Mouse (Mus musculus) midbrain, embryonic 16.5 days (tissue): ENCODE data around the gene Plb1. TPM values are rescaled to one million over a fixed set of nuclear protein-coding genes. Genes with fewer than 3 reads are reported as not detected.
A peak's percentile ranks its signal among the peaks of the same experiment; 100 is the strongest.

Source experiments
- ATAC-seq: fragments of 200-750 bp; cut with Nextera tagmentation; 2 replicates; pipeline ENCODE4 v1.8.0; 2017; ENCODE audit warnings: moderate TSS enrichment
- H3K27ac ChIP-seq: fragments of 300-500 bp; sonication (generic); 2 replicates; pipeline ENCODE4 v1.5.1; 2014; ENCODE audit warnings: mild to moderate bottlenecking, low read length, mixed read lengths
- H3K27me3 ChIP-seq: fragments of 300-500 bp; sonication (generic); 2 replicates; pipeline ENCODE4 v1.6.1; 2014; ENCODE audit warnings: low read depth, low read length, mixed read lengths; ENCODE audit not compliant: control insufficient read depth, insufficient read depth
- H3K36me3 ChIP-seq: fragments of 300-500 bp; sonication (generic); 2 replicates; pipeline ENCODE4 v1.6.1; 2014; ENCODE audit warnings: mild to moderate bottlenecking, low read length, moderate library complexity, mixed read lengths; ENCODE audit not compliant: control insufficient read depth, insufficient read depth
- H3K4me1 ChIP-seq: fragments of 300-500 bp; sonication (generic); 2 replicates; pipeline ENCODE4 v1.6.1; 2014; ENCODE audit warnings: mild to moderate bottlenecking, low read length, mixed read lengths; ENCODE audit not compliant: control insufficient read depth, insufficient read depth
- H3K4me2 ChIP-seq: fragments of 300-500 bp; sonication (generic); 2 replicates; pipeline ENCODE4 v1.6.1; 2014; ENCODE audit warnings: mild to moderate bottlenecking, low read length, mixed read lengths
- H3K4me3 ChIP-seq: fragments of 300-500 bp; sonication (generic); 2 replicates; pipeline ENCODE4 v1.5.1; 2014; ENCODE audit warnings: low read depth, mild to moderate bottlenecking, low read length, moderate library complexity, mixed read lengths
- H3K9ac ChIP-seq: fragments of 300-500 bp; sonication (generic); 2 replicates; pipeline ENCODE4 v1.6.1; 2014; ENCODE audit warnings: low read depth, low read length, mixed read lengths
- H3K9me3 ChIP-seq: fragments of 300-500 bp; sonication (generic); replicated peaks from 2 replicates; pipeline ENCODE4 v1.6.1; 2014; ENCODE audit warnings: mild to moderate bottlenecking, low read length, mixed read lengths; ENCODE audit not compliant: control insufficient read depth, poor library complexity, severe bottlenecking
- WGBS: fragments of 180-500 bp; shearing (Covaris S2); extraction: QIAGEN DNeasy Blood & Tissue Kit; methylation state at CpG from one replicate; pipeline ENCODE4 v1.1.7; 2014; 5-methylcytosine and 5-hydroxymethylcytosine counted together
- polyA plus RNA-seq: library from polyadenylated mRNA; unstranded; fragments of >200 nt; fragmentation: Nextera tagmentation; extraction: Ambion mirVana; gene quantifications from 2 replicates; pipeline ENCODE4 v1.2.1, GENCODE M21; 2015

The Plb1 gene
- polyA plus RNA-seq, 1 experiment from 2014 or later = 0.04 TPM

DNA sequence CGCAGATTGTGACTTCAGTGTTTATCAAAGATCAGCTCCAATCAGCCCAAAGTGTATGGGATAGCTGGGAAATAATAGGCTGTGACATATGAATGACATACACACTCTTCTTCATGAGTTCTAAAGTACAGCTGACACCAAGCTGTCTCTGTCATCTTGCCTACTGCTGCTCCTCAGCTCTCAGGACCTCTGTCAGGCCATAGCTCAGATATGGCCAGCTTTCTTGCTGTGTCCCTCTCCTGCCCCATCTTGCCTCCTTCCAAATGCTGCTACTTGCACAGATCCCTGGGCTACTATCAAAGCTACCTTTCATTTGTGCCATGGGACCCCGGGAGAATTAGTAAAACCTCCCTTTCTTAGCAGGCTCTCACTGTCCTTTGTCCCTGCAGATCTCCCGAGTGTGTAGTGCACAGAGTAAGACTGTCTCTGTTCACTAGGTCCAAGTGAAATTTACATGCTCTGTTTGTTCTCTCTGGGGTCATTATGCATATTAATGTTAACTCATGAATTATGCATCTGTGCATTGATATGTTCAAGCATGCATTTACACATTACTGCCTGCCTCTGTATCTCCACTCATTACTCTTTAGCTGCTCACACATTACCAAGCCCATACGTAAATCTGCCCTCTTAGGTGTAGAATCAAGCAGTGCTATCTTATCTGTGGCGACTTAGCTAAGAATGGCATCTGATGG is 45.6 kb downstream of the Plb1 start:
- H3K4me1 ChIP-seq = peaks cover 8% of the 10 kb centered on the region; the same call in 1 of the 2 replicates
- 0 out of 2 replicates have a peak overlapping the region, but pooled peaks have one; percentile 6 for H3K27ac ChIP-seq
- H3K36me3 ChIP-seq = no peaks in the 10 kb centered on the region
- H3K9me3 ChIP-seq = no peaks in the 10 kb centered on the region
- no peak overlapping the region for H3K9ac ChIP-seq
- no peak overlapping the region for H3K4me2 ChIP-seq
- no peak overlapping the region for H3K4me3 ChIP-seq
- 34% methylated on average over 5 of the region's 5 CpGs for whole genome bisulfite sequencing
- H3K27me3 ChIP-seq = no peaks in the 10 kb centered on the region
- peak; percentile 79 for ATAC-seq

DNA sequence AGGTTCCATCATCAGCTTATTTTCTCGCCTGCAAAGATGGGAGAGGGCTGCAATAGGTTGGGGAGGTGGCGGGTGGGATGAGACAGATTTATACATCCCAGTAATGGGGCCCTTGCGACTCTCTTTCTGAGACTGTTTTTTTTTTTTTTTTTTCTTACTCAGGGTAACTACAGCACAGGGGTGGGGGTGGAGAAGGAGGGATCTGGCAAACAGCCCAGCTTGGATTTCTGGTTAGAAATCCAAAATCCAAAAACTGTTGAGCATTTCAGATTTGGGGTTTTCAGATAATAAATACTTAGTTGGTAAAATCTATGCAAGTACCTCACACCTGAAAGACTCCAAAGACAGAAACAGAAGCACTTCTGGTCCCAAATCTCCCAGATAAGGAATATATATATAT is 47.6 kb downstream of the Plb1 start:
- H3K9me3 ChIP-seq = no peaks in the 10 kb centered on the region
- H3K27ac ChIP-seq = no peak overlapping the region; the same call in 1 of the 2 replicates
- H3K4me2 ChIP-seq = no peak overlapping the region
- H3K36me3 ChIP-seq = no peaks in the 10 kb centered on the region
- 64% methylated on average over 3 of the region's 3 CpGs for WGBS
- no peaks in the 10 kb centered on the region for H3K27me3 ChIP-seq
- H3K9ac ChIP-seq = no peak overlapping the region
- ATAC-seq = no peak
- no peak overlapping the region for H3K4me3 ChIP-seq
- H3K4me1 ChIP-seq = peaks cover 8% of the 10 kb centered on the region; the same call in 1 of the 2 replicates

GRCm38 (mm10) chr5:32282345-32282744 is 49.8 kb downstream of the Plb1 start:
- Histone ChIP-seq H3K27me3 (no peaks in the 10 kb centered on the region), H3K27ac (no peak overlapping the region), H3K36me3 (no peaks in the 10 kb centered on the region), H3K4me2 (no peak overlapping the region), H3K9ac (no peak overlapping the region), H3K4me3 (no peak overlapping the region), H3K9me3 (no peaks in the 10 kb centered on the region), H3K4me1 (peaks cover 8% of the 10 kb centered on the region; the same call in 1 of the 2 replicates)
- 62% methylated on average over 4 of the region's 4 CpGs for WGBS
- ATAC-seq = no peak

- Histone ChIP-seq H3K9ac (no peak overlapping the region), H3K27ac (no peak overlapping the region), H3K36me3 (no peaks in the 10 kb centered on the region), H3K27me3 (no peaks in the 10 kb centered on the region), H3K4me3 (no peak overlapping the region), H3K4me1 (peaks cover 3% of the 10 kb centered on the region; the same call in 1 of the 2 replicates), H3K9me3 (no peaks in the 10 kb centered on the region), H3K4me2 (no peak overlapping the region)
- no peak for ATAC-seq
- 89% methylated on average over 2 of the region's 2 CpGs for WGBS
Measured at GRCm38 (mm10) chr5:32283457-32283856, 50.9 kb downstream of the Plb1 start.

DNA sequence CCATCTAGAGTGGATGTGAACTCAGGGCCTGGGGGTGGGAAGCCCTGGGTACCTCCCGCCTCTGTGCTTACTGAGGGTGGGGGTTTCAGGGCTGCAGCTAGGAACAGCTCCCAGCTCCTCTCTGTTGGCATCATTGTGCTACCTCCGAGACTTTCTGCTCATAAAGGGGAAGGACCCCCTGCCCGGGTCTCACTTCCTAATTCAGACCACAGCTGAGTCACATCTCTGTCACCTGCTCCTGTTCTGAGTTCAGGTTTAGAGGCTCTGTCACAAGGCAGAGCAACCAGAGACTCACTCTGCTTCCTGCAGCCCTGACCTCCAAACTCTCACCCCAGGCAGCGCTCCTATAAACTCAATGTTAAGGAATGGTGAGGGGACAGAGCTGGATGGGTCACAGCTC is 53.8 kb downstream of the Plb1 start:
- Histone ChIP-seq H3K36me3 (no peaks in the 10 kb centered on the region), H3K27me3 (no peaks in the 10 kb centered on the region), H3K9ac (no peak overlapping the region), H3K4me3 (no peak overlapping the region), H3K4me1 (no peaks in the 10 kb centered on the region), H3K4me2 (no peak overlapping the region), H3K27ac (no peak overlapping the region), H3K9me3 (no peaks in the 10 kb centered on the region)
- no peak for ATAC-seq
- 80% methylated on average over 4 of the region's 4 CpGs for WGBS

- Histone ChIP-seq H3K4me2 (no peak overlapping the region), H3K9me3 (no peaks in the 10 kb centered on the region), H3K4me3 (no peak overlapping the region), H3K27me3 (no peaks in the 10 kb centered on the region), H3K27ac (no peak overlapping the region), H3K9ac (no peak overlapping the region), H3K36me3 (no peaks in the 10 kb centered on the region), H3K4me1 (no peaks in the 10 kb centered on the region)
- ATAC-seq = no peak
Measured at GRCm38 (mm10) chr5:32288021-32288420, 55.5 kb downstream of the Plb1 start.

- 77% methylated on average over 2 of the region's 2 CpGs for WGBS
- ATAC-seq = no peak
- no peak overlapping the region for H3K9ac ChIP-seq
- H3K4me2 ChIP-seq = no peak overlapping the region
- H3K27me3 ChIP-seq = no peaks in the 10 kb centered on the region
- H3K27ac ChIP-seq = no peak overlapping the region
- H3K4me3 ChIP-seq = no peak overlapping the region
- H3K9me3 ChIP-seq = no peaks in the 10 kb centered on the region
- no peaks in the 10 kb centered on the region for H3K4me1 ChIP-seq
- no peaks in the 10 kb centered on the region for H3K36me3 ChIP-seq
Measured at GRCm38 (mm10) chr5:32291316-32291715, 58.8 kb downstream of the Plb1 start.

DNA sequence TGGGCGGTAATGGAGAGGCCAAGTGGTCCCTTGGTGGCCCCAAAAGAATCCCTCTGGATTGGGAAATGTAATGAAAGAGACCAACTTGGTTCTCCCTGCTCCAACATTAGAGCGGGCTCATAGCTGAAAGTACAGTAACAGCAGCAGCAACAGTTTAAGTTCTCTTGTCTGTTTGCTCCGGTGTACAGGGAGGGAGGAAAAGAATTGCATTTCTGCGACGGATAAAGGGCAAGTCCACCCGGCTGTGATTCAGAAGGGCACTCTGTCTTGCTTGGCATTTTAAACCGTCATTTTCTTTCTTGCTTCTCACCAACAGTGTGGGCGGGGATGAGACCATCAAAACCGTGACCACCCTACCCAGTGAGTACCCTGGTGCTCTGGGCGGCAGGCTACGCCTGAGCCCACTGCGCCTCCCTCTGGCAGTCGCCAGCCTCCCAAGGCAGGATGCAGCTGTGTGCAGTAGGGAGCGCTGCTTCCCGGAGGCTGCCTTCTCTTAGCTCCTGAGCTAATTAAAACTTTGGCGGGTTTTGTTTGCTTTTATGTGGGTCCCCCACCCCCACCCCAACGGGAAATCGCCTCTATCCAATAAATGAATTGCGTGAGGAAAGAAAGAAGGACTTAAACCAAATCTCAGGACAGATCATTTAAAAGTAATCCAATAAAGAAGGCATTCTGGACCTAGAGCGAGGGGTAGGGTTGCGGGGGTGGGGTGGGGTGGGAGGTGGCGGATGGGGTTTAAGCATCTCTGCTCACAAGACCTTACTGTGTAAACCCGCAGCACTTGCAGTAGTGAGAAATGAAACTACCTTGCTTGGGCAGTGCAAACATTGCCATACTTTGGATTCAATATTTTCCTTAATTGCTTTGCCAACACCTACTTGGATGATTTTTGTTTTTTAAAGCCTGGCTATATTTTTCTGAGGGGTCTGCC is 70.7 kb downstream of the Plb1 start:
- WGBS = 6% methylated on average over 23 of the region's 23 CpGs
- peak; percentile 94 for ATAC-seq
- 0 out of 2 replicates have a peak, but pooled peaks cover 4% of the 10 kb centered on the region for H3K4me1 ChIP-seq
- no peaks in the 10 kb centered on the region for H3K27me3 ChIP-seq
- H3K27ac ChIP-seq = no peak overlapping the region
- peak overlapping the region; percentile 26 for H3K4me3 ChIP-seq
- H3K9me3 ChIP-seq = no peaks in the 10 kb centered on the region
- H3K4me2 ChIP-seq = peak overlapping the region; percentile 63
- no peaks in the 10 kb centered on the region for H3K36me3 ChIP-seq
- H3K9ac ChIP-seq = peak overlapping the region; percentile 46; the same call in 1 of the 2 replicates

GRCm38 (mm10) chr5:32307106-32307505 is 74.6 kb downstream of the Plb1 start:
- H3K4me3 ChIP-seq = no peak overlapping the region
- no peaks in the 10 kb centered on the region for H3K36me3 ChIP-seq
- no peak for ATAC-seq
- no peaks in the 10 kb centered on the region for H3K27me3 ChIP-seq
- no peaks in the 10 kb centered on the region for H3K9me3 ChIP-seq
- no peak overlapping the region for H3K4me2 ChIP-seq
- 0 out of 2 replicates have a peak, but pooled peaks cover 4% of the 10 kb centered on the region for H3K4me1 ChIP-seq
- 81% methylated on average over 2 of the region's 2 CpGs for whole genome bisulfite sequencing
- H3K9ac ChIP-seq = no peak overlapping the region
- H3K27ac ChIP-seq = no peak overlapping the region
